Mouse (Mus musculus): ENCODE measurements around the gene Brsk2.

Brsk2 gene

DNA sequence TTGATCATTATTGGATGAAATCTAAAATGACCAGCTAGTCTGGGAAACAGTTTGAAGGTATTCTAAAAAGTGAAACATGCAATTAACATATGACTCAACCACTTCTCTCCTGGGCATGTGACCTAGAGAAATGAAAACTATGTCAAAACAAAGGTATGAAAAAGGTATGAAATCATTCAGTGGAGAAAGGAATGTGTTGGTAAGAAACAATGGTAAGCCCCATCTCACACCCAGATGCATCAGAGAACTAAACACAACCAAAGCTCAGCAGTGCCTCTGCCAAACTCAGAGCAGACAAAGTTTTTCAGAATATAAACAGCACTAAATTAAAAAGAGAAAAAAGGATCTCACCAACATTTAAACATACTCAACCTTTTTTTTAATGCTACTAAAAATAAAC, 80.5 kb downstream of the Brsk2 start:
- no peak for DNase-seq (ENCODE audit: inconsistent ontology term)

DNA sequence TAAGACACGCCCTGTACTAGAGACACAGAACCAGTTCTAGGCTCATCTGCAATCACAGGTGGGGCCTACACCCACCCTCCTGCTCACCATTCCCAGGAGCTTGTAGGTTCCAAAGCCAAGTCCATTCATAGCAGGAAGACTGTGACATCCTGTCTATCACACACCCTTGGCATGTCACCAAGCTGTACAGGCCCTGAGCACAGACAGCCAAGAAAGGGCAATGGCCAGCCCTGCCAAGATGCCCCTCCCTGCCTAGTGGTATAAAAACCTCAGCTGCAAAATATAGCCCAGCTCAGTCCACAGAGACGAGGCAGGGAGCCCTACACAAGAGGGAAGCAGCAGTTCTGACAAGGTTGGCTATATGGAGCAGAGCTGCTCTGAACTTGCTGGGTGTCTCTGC, 84.6 kb downstream of the Brsk2 start:
- no peak for DNase-seq (ENCODE audit: inconsistent ontology term)

DNA sequence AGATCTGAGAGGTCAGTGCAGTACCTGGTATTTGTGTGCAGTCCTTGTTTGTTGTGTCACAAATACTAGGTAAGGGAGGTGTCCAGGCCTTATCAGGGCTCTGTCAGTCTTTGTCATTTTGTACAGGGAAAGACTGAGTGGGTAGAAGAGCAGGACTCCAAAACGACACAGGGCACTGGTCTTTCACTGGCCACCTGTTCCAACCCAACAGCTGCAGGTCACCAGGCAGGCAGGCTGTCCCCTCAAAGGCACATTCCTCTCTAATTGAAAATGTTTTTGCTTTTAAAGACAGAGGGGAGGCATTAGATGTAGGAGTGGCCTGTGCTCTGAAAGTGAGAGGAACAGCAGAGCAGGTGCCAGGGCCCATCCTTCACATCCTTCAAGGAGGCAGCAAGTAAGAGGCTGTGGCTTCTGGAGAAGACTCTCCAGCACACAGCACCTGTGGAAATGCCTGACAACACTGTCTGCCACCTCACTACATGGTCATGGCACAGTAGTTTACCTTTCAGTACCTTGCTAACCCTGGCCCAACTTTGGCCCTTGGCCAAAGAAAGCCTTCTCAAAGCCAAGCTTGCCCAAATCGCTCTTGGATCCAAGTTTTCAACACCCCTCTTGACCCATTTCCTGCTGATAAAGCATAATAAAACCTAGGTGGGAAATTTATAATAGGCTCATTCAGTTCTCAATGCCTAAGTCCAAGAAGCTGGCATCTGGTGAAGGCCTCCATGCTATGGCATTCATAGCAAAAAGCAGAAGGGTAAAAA, 85.7 kb downstream of the Brsk2 start:
- no peak for DNase-seq (ENCODE audit: inconsistent ontology term)

DNA sequence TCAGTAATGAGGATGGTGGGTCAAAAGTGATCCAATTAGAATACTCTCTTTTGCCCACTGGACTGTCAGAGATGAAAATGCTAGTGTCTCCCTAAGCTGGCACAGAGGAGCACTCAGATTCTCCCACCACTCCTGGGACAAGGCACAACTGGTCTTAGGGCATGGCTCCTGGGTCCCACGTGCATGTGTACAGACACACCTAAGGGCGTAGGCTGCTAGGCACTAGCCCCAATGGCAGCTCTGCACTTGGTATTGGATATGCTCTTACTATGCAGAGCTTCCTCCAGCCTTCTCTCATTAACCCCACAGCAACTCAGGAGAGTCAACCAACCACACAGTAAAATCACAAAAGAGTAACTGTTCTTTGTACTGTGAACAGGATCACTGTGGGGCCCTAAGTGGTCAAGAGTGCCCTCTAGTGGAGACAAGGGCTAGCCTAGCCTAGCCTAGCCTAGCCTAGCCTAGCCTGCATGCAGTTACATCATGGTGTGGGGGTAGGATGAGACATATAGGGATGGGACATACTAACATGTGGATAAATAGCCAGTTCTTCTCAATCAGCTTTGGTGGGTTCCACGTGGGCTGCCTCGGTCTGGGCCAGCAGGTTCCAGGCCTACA, 88.1 kb downstream of the Brsk2 start:
- no peak for DNase-seq (ENCODE audit: inconsistent ontology term)

DNA sequence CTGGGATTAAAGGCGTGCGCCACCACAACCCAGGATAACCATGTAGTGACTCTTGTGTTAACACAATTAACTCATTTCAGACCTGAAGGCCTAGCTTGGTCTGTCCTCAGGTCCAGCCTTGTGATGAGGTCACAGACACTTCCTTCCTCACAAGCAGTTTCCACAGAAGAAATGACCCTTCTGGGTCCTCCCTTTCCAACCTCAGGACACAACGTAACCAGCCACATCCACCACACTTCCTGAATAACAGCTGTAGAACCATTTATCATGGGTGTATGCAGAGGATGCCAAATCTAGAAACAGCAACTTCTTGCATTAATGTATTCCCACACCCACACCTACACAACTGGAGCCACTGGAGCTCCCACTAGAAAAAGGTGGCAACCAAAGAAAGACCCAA, 91.2 kb downstream of the Brsk2 start:
- DNase-seq (ENCODE audit: inconsistent ontology term) = no peak

DNA sequence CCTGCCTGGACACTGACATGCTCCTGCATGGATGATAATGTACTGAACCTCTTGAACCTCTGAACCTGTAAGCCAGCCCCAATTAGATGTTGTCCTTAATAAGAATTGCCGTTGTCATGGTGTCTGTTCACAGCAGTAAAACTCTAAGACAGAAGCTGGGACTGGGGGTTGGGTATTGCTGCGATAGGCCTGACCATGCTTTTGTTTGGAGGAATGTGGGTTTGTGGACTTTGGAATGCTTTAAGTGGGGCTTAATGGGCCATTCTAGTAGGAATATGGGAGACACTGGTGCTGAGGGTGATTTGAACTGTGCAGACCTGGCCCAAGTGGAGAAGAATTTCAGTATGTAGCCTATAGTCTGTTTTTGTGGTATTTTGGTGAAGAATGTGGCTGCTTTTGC, 95.8 kb downstream of the Brsk2 start:
- DNase-seq (ENCODE audit: inconsistent ontology term) = peak; percentile 87

DNA sequence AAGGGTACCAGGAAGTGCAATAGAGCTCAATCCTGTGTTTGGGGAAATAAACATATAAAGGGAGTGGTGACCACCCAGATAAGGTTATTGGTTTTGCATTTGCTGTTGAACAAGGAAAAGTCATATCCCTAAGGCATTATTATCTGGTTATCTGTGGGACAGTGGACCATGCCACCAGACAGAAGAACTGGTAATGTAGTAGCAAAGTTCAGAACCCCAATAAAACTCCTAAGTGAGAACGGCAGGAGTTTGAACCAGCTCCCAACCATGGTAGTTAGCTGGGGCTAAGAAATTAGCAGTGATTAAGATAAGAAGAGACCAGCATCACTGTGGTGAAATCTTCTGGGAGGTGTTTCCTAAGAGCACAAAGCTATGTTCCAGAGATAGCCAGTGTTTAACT, 96.4 kb downstream of the Brsk2 start:
- no peak for DNase-seq (ENCODE audit: inconsistent ontology term)

DNA sequence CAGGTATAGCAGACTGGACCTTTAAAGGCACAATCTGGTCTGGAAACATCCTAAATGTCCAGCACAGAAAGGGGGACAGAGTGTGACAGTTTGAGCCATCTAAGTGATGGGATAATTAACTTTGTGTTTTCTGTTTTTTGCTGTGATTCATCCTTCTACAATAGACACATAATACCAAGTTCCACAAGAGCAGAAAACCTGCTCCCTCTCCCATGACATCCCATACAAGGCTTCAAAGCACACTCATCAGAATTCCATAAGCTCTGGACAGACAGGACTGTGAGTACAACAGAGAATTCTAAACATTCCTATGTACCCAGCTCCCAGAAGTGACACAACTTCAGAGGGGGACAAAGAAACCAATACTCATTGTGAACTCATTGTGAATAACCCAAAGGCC, 101.0 kb downstream of the Brsk2 start:
- peak; percentile 74 for DNase-seq (ENCODE audit: inconsistent ontology term)

Data from Muller cell, postnatal 12 days (primary cell).